Mouse (Mus musculus) ES-Bruce4 (cell line): ENCODE results near the gene Fbxo39.

Experiments
- CTCF ChIP-seq: IDR thresholded peaks from one replicate; pipeline ENCODE4 v1.8.1; 2011; ENCODE audit warnings: low read depth, low read length
- EP300 ChIP-seq: IDR thresholded peaks from 2 replicates; pipeline ENCODE4 v1.6.1; 2011; ENCODE audit warnings: low read depth, low read length; ENCODE audit not compliant: insufficient read depth
- POLR2A ChIP-seq: IDR thresholded peaks from one replicate; pipeline ENCODE4 v1.8.1; 2011; ENCODE audit warnings: low read length; ENCODE audit not compliant: insufficient read depth

- no peak for TF ChIP-seq POLR2A
- TF ChIP-seq CTCF, result no peak
- no peak for TF ChIP-seq EP300
These were observed 42.5 kb upstream of the Fbxo39 start for GRCm38 (mm10) chr11:72271761-72272160.
